Mouse (Mus musculus): ENCODE measurements at regions not wholly inside any gene's neighbourhood (a gene's known extent, or its start where the extent isn't known, plus 50 kb on each side); places are given as distances from the start of the nearest gene placed in this dataset.

DNA sequence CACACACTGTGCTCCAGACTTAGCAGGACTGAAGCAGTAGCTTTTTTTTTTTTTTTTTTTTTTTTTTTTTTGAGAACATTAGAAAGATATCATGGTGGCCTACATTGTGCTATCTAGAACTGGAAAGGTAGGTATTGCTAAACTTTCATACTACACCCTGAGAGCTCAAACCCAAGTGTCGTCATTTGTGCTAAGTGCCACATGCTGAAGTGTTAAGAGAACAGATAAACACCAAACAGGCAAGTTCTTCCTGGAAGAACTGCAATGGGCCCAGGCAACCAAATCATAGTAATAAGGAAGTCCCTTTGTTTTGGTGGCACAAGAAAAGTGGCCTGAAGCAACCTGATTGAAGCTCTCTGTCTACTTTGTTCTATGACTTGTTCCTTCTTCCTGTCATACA is 76.6 kb downstream of the Arrdc3 start:
- TF ChIP-seq KAT2A (conservative IDR thresholded peaks at IDR 0.05; ENCODE audit: low read depth, low read length), result no peak
- TF ChIP-seq NRF1 (IDR thresholded peaks at IDR 0.05; ENCODE audit: insufficient read depth, low read depth, low read length, poor library complexity, severe bottlenecking), result no peak
- no peak for TF ChIP-seq CTCF (IDR thresholded peaks at IDR 0.05 in 2 of 3, conservative IDR thresholded peaks at IDR 0.05 in 1 of 3; ENCODE audit: control insufficient read depth in 1 of 3, insufficient read depth in 1 of 3, low read depth in 2 of 3, low read length in 3 of 3, poor library complexity in 1 of 3, severe bottlenecking in 1 of 3)
- TF ChIP-seq USF1 (IDR thresholded peaks at IDR 0.05; ENCODE audit: low read depth, low read length), result no peak
- no peak for TF ChIP-seq TAL1 (IDR thresholded peaks at IDR 0.05; ENCODE audit: low read length)
- no peak for TF ChIP-seq RCOR1 (IDR thresholded peaks at IDR 0.05; ENCODE audit: low read depth, low read length)
- TF ChIP-seq TCF12 (IDR thresholded peaks at IDR 0.05; ENCODE audit: low read depth, low read length), result no peak
- no peak for TF ChIP-seq TBP (IDR thresholded peaks at IDR 0.05; ENCODE audit: low read depth, low read length)
- no peak for TF ChIP-seq ZC3H11A (IDR thresholded peaks at IDR 0.05; ENCODE audit: low read depth, low read length)
- TF ChIP-seq GABPA (IDR thresholded peaks at IDR 0.05; ENCODE audit: low read depth, low read length), result no peak
- TF ChIP-seq CHD2 (IDR thresholded peaks at IDR 0.05; ENCODE audit: low read length), result no peak
